Mouse (Mus musculus): ENCODE results near the gene Smad6.

Gene Smad6

GRCm38 (mm10) chr9:64021319-64021850 lies 474 bp downstream of the Smad6 start:
- peak in 1 of 2 experiments; percentile 31 for DNase-seq

GRCm38 (mm10) chr9:64020606-64021318 lies 1.1 kb downstream of the Smad6 start:
- no peak for DNase-seq

GRCm38 (mm10) chr9:64020171-64020605 lies 1.7 kb downstream of the Smad6 start:
- DNase-seq = no peak

GRCm38 (mm10) chr9:64019036-64019886 lies 2.6 kb downstream of the Smad6 start:
- no peak for DNase-seq

- peak; percentile 68 to 87 for DNase-seq
Measured at GRCm38 (mm10) chr9:64017861-64018793, 3.7 kb downstream of the Smad6 start.

GRCm38 (mm10) chr9:64016648-64017400 lies 5.0 kb downstream of the Smad6 start:
- peak in 1 of 2 experiments; percentile 53 for DNase-seq

- no peak for DNase-seq
Measured at GRCm38 (mm10) chr9:64016092-64016491, 5.8 kb downstream of the Smad6 start.

GRCm38 (mm10) chr9:64014801-64015200 lies 7.1 kb downstream of the Smad6 start:
- DNase-seq = no peak

GRCm38 (mm10) chr9:64011356-64011755 lies 10.5 kb downstream of the Smad6 start:
- no peak for DNase-seq

- no peak for DNase-seq
Measured at GRCm38 (mm10) chr9:64002981-64003380, 18.9 kb downstream of the Smad6 start.

GRCm38 (mm10) chr9:64001081-64001480 lies 20.8 kb downstream of the Smad6 start:
- DNase-seq = no peak

GRCm38 (mm10) chr9:64000085-64000484 lies 21.8 kb downstream of the Smad6 start:
- DNase-seq = no peak

GRCm38 (mm10) chr9:63999194-63999593 lies 22.7 kb downstream of the Smad6 start:
- no peak for DNase-seq

GRCm38 (mm10) chr9:63998026-63998425 lies 23.8 kb downstream of the Smad6 start:
- no peak for DNase-seq

GRCm38 (mm10) chr9:63997439-63997838 lies 24.4 kb downstream of the Smad6 start:
- DNase-seq = no peak

- no peak for DNase-seq
Measured at GRCm38 (mm10) chr9:63993256-63993655, 28.6 kb downstream of the Smad6 start.

- no peak for DNase-seq
Measured at GRCm38 (mm10) chr9:63992761-63993160, 29.1 kb downstream of the Smad6 start.

GRCm38 (mm10) chr9:63991193-63991592 lies 30.7 kb downstream of the Smad6 start:
- DNase-seq = no peak

GRCm38 (mm10) chr9:63989641-63990040 lies 32.2 kb downstream of the Smad6 start:
- DNase-seq = no peak

- DNase-seq = no peak
Measured at GRCm38 (mm10) chr9:63989214-63989613, 32.6 kb downstream of the Smad6 start.

- DNase-seq = no peak
Measured at GRCm38 (mm10) chr9:63985125-63985524, 36.7 kb downstream of the Smad6 start.

Measured in kidney, adult 8-10 months (tissue).